Mouse (Mus musculus) thymus, postnatal 0 days (tissue): Measurements from ENCODE around the gene Slc5a5. TPM values are rescaled to one million over a fixed set of nuclear protein-coding genes. Genes with fewer than 3 reads are reported as not detected.

Experiments used
- DNase-seq: peaks from one replicate; pipeline ENCODE4 v3.0.0-alpha.2; 2015; ENCODE audit warnings: low spot score
- polyA plus RNA-seq: library from polyadenylated mRNA; unstranded; fragments of >200 nt; fragmentation: Nextera tagmentation; extraction: Ambion mirVana; gene quantifications from 2 replicates; pipeline ENCODE4 v1.2.1, GENCODE M21; 2015

Gene Slc5a5
- polyA plus RNA-seq, 1 experiment from 2014 or later: 0.49 TPM

- peak; percentile 61 for DNase-seq
Observed at GRCm38 (mm10) chr8:70856541-70857197, 35.9 kb downstream of the Slc5a5 start.

DNA sequence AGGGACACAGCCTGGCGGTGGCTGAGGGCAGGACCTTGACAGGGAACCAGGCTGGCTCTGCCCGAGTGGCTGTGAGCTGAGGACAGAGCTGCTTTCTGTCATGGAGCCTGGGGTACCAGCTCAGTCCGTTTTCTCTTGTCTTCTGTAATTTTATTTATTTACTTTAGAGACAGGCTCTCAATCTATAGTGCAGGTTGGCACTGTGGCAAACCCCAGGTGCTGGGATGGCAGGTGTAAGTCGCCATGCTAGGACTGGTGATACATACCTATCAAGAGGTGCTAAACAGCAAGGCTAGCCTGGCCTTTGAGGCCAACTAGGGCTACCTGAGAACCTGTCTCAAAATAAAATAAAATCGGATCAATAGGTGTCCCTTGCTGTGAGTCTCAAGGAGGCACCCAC lies 36.5 kb downstream of the Slc5a5 start:
- no peak for DNase-seq

DNA sequence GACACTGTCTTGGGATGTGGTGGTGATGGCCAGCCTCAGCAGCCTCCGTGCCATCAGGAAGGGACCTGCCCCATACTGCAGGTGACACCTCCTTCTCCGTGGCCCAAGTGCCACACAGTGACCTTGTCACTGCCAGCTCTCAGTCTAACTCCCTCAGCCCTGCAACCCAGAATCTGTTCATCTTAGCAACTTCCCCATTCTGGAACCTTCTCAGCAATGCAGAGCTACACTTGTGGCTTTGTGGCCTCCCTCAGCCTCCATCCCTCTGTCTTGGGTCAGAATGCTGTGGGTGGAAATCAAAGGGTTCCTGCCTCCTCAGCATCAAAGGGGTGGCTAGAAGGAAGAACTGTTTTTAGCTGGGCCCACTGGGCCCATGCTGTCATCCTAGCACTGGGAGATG lies 38.7 kb downstream of the Slc5a5 start:
- no peak for DNase-seq

GRCm38 (mm10) chr8:70852595-70853231 lies 39.8 kb downstream of the Slc5a5 start:
- DNase-seq: no peak

DNA sequence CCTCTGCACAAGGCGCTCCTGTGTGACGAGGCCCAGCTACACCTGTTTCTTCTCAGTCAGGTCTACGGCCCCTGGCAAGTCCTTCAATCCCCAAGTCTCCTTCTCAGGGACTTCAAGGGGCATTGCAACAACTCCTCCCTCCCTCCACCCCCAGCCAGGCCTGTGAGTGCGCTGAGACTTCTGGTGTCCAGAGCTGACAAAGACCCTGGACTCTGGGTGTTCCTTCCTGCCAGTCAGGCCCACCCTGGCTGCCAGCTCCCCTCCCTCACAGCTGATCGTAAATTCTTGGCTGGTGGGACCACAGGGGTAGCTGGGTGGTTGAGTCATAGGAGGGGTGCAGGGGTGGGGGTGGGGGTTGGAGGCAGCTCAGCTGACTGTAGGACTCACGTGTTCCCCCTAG lies 40.7 kb downstream of the Slc5a5 start:
- no peak for DNase-seq

- DNase-seq: no peak
Observed at GRCm38 (mm10) chr8:70850947-70851346, 41.6 kb downstream of the Slc5a5 start.

DNA sequence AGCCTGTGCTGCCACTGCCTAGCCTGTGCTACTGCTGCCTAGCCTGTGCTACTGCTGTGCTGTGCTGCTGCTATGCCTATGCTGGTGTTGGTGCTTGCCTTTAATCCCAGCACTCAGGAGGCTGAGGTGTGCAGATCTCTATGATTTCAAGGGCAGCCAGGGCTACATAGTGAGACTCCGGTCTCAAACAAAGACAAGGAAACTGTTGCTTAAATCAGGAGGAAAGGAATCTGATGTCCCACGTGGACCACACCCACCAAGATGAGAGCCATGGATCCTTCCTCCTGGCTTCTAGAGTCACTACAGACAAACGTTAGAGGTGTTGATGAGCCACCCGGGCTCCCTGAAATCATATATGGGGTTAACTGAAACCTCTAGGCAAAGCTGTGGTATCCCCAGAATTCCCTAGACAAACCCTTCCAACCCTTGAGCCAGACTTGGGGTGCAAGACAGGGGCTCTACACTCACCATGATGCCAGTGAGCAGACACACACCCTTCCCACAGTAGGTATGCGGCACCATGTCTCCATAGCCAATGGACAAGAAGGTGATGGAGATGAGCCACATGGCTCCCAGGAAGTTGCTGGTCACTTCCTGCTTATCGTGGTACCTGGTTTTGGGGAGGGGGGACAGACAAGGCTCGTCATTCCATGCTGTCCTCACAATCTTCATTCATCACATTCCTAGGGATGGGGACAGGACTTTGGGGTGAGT lies 42.3 kb downstream of the Slc5a5 start:
- DNase-seq: no peak

- no peak for DNase-seq
Observed at GRCm38 (mm10) chr8:70849333-70849990, 43.1 kb downstream of the Slc5a5 start.

GRCm38 (mm10) chr8:70846371-70847154 lies 46.0 kb downstream of the Slc5a5 start:
- peak; percentile 58 for DNase-seq

DNA sequence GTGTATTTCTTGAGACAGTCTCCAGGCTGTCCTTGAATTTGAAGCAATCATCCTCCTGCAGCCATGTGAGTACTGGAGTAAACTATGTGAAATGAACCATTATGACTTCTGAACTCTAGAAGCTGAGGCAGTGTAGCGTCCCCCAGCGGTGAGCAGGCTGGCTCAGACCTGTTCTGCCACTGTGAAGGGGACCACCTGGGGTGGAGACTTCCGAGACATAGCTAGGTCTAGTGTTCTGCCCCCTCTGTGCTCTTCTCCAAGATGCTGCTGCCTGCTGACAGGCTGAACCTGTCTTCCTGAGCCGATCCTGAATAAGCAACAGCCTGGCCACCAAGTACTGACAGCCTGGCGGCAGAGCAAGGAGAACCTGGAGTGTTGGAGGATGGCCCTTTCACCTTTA lies 47.4 kb downstream of the Slc5a5 start:
- DNase-seq: no peak

- peak; percentile 83 for DNase-seq
Observed at GRCm38 (mm10) chr8:70844523-70844922, 48.0 kb downstream of the Slc5a5 start.

GRCm38 (mm10) chr8:70843941-70844340 lies 48.6 kb downstream of the Slc5a5 start:
- no peak for DNase-seq

GRCm38 (mm10) chr8:70843214-70843773 lies 49.3 kb downstream of the Slc5a5 start:
- DNase-seq: no peak

GRCm38 (mm10) chr8:70842484-70842883 lies 50.1 kb downstream of the Slc5a5 start:
- no peak for DNase-seq

DNA sequence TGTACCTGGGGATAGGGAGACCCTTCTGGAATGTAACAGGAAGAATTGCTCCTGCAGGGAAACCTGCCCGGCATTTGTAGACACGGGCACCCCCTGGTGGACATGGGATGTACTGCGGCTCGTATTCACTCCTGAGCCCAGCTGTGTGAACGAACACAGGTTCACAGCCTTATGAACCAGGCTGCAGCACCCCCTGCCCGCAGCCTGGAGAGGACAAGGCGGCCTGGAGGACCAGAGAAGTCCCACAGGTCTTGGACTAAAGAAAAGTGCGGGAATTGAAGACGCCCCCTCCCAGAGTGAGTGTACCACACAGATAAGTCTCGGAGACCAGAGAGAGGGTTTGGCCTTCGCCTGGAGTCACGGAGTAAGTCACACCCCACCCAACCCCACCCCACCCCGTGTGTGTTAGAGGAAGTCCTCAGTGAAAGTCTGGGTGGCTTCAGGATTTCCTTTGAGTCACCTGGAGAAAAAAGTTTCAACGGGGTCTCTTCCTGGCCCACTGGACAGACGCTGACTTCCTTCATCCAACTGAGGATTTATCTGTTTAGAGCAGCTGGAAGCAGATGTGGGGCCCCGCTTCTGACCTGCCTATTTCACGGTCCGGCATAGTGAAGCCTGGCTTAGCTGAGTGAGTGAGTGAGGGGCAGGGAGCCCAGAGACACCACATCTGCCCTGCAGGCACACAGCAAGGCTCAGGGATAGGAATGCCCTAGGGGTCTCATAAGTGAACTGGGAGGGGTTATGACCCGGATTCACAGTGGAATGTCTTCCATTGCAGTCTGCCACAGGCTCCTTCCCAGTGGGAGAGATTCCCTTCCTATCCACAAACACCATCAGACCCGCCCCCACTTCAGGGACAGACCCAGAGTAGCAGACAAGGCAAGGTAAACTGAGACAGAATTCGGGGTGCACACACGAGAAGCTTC lies 51.1 kb downstream of the Slc5a5 start:
- DNase-seq: peak; percentile 89

GRCm38 (mm10) chr8:70840590-70840989 lies 52.0 kb downstream of the Slc5a5 start:
- peak; percentile 15 for DNase-seq

- peak; percentile 100 for DNase-seq
Observed at GRCm38 (mm10) chr8:70839408-70840351, 52.9 kb downstream of the Slc5a5 start, which contains the start of gene Arrdc2. Gene Arrdc2 (minus strand): TSS chr8:70839720.

GRCm38 (mm10) chr8:70838654-70839407 lies 53.7 kb downstream of the Slc5a5 start:
- DNase-seq: no peak
